Mouse (Mus musculus) embryonic fibroblast, embryonic 13.5 days (primary cell): ENCODE measurements at regions not wholly inside any gene's neighbourhood (a gene's known extent, or its start where the extent isn't known, plus 50 kb on each side); places are given as distances from the start of the nearest gene placed in this dataset.

Experiments used
- CTCF ChIP-seq: IDR thresholded peaks from 2 replicates; pipeline ENCODE4 v1.5.1; 2011; ENCODE audit warnings: mild to moderate bottlenecking, control low read depth, low read length, moderate library complexity, borderline replicate concordance; ENCODE audit not compliant: insufficient read depth
- POLR2A ChIP-seq: IDR thresholded peaks from 2 replicates; pipeline ENCODE4 v1.6.1; 2011; ENCODE audit warnings: low read depth, mild to moderate bottlenecking, control low read depth, low read length, moderate library complexity

DNA sequence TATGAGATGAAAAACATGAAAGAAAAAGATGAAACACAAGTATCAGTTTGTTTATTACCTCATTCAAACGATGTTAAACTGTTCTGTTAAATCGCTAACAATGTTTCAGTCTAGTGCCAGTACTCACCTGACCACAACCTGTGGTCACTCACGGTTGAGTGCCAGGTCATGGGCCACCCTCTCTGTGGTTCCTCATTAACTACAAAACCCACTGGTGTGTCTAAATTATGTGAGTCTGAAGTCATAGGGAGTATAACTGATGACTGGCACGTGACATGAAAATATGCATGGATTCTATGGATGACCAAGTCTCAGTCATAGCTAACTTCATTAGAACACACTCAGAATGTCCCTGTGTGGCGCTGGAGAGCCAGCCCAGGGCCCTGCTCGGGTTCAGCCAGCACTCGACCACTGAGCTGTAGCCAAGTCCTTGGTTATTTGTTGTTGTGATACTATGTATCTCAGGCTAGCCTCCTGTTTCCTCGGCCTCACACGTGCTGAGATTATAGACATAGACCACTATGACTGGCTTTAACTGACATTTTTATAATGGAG lies 89.8 kb downstream of the Erv3 start:
- TF ChIP-seq CTCF: no peak
- no peak for TF ChIP-seq POLR2A
